Mouse (Mus musculus): ENCODE measurements at regions not wholly inside any gene's neighbourhood (a gene's known extent, or its start where the extent isn't known, plus 50 kb on each side); places are given as distances from the start of the nearest gene placed in this dataset.

DNA sequence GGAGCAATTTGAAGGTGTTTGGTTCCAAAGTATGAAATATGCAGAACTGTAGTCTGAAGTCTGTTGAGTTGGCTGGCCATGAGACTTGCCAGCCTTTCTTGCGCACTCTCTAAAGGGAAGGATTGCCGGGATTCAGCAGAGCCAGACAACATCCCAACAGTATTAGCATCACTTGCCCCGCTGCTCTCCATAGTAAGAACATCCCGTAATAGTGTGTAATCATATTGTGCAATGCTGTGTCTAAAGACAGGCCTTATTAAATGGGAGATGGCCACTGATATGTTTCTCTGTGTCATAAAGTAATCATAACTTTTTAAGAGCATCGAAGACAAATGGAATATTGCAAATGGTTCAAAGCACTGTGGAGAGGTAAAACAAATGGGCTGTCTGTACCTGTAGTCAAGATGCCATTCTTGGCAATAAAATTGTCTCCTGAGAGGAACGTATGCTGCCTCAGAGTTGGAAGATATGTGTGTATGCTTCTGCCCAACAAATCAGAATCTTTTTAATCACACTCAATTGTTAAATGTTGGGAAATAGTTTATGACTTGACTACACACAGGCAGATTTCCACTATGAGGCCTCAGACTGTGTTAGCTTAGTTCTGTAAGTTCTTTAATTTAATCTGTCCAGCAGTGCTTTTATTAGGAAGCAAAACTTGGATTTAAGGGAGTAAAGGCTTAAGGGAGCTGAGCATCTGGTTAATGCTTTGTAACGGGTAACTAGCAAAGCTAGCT is 293.6 kb downstream of the Ostf1 start:
- TF ChIP-seq POLR2A (IDR thresholded peaks at IDR 0.05; ENCODE audit: low read depth, low read length) (no peak), CTCF (conservative IDR thresholded peaks at IDR 0.05; ENCODE audit: insufficient read depth, insufficient read length, low read depth, low read length) (no peak)
